Mouse (Mus musculus): ENCODE data around the gene Jph2.

DNA sequence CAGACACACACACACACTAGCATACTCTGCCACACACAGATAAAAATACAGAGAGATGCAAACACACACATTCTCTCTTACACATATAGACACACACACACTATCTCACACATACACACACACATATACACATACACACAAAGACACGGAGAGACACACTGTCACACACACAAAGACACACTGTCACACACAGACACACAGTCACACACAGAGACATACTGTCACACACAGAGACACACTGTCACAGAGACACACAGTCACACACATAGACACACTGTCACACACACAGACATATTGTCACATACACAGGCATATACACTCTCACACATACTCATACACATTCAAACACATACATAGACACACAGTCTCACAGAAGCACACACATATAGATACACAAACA is 25.2 kb downstream of the Jph2 start:
- TF ChIP-seq SIN3A (IDR thresholded peaks at IDR 0.05; ENCODE audit: low read length) (no peak), ZKSCAN1 (IDR thresholded peaks at IDR 0.05; ENCODE audit: low read depth, low read length) (no peak), POLR2A (IDR thresholded peaks at IDR 0.05; ENCODE audit: control insufficient read depth in 1 of 2, insufficient read depth in 1 of 2, low read depth in 1 of 2, low read length in 2 of 2, poor library complexity in 1 of 2) (no peak), ELF1 (IDR thresholded peaks at IDR 0.05; ENCODE audit: low read depth, low read length) (no peak), SMC3 (IDR thresholded peaks at IDR 0.05; ENCODE audit: low read depth, low read length) (no peak)
